Mouse (Mus musculus) CD4-positive naive resting alpha-beta T cell, adult 57 days (primary cell): ENCODE measurements around the gene Gm10330. TPM values are rescaled to one million over a fixed set of nuclear protein-coding genes. Genes with fewer than 3 reads are reported as not detected.

Experiments
- total RNA-seq: library from RNA; stranded (reverse); gene quantifications from one replicate; pipeline ENCODE4 v1.2.4, GENCODE M21; 2023

Gm10330 gene
- total RNA-seq = not detected

DNA sequence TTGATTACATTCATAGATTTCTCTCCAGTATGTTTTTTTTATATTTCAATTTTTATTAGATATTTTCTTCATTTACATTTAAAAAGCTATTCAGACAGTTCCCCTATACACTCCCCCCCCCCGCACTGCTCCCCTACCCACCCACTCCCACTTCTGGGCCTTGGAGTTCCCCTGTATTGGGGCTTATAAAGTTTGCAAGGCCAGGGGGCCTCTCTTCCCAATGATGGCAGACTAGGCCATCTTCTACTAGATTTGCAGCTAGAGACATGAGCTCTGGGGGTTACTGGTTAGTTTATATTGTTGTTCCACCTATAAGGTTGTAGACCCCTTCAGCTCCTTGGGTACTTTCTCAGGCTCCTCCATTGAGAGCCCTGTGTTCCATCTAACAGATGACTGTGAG, at the start of gene Gm10330:
Gm10330 (minus strand) TSS at position 101 of the 400 bp plus-strand sequence.

